Mouse (Mus musculus): Measurements from ENCODE around the gene Klra2. TPM values are rescaled to one million over a fixed set of nuclear protein-coding genes. Genes with fewer than 3 reads are reported as not detected.

Gene Klra2
- polyA plus RNA-seq (2017; shearing (Covaris generic)): not detected

DNA sequence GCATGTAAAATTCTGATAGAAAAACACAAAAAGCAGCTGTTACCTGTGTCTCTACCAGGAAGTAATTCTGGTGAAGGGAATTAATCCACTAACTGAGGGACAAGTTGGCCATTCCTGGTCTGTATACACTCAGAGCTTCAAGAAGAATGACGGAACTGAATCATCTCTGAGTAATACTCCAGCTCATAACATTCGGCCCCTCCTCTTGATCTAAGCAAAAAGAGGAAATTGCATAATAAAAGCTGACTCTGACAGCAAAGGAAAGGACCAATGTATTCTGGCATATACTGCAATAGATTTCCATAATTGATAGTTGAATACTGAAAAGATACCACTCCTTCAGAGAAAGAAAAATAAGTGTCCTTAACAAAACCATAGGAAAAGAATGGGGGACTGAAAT, at the start of gene Klra2:
TSS of gene Klra2 (minus strand) at position 157 of the 400 bp plus-strand sequence.

GRCm38 (mm10) chr6:131292991-131293788, 46.0 kb upstream of the Klra2 start, which contains the start of gene Magohb:
TSS of gene Magohb (minus strand) at chr6:131293244.

Other genes starting within 250 kb of the Klra2 start
- 10 to 100 TPM; 17.0 to 21.6 TPM for gene Magohb, start 45.9 kb upstream of the Klra2 start, polyA plus RNA-seq (2017; shearing (Covaris generic))
- gene Styk1, start 106.2 kb upstream of the Klra2 start, polyA plus RNA-seq (2017; shearing (Covaris generic)): 1 to 10 TPM in 1 of 2 experiments, not detected in 1; 2.2 TPM
- gene Ybx3, start 141.1 kb upstream of the Klra2 start, polyA plus RNA-seq (2017; shearing (Covaris generic)): 100 to 1,000 TPM in 1 of 2 experiments, 10 to 100 TPM in 1; 83.4 to 149 TPM
- 1 to 10 TPM in 1 of 2 experiments, under 1 TPM in 1; 0.80 to 2.4 TPM for gene 5430401F13Rik, start 239.0 kb upstream of the Klra2 start, polyA plus RNA-seq (2017; shearing (Covaris generic))
- 1 to 10 TPM in 1 of 2 experiments, under 1 TPM in 1; 0.47 to 1.2 TPM for gene Gm6619, start 239.0 kb upstream of the Klra2 start, polyA plus RNA-seq (2017; shearing (Covaris generic))